Mouse (Mus musculus): ENCODE measurements around the gene Dusp22. TPM values are rescaled to one million over a fixed set of nuclear protein-coding genes. Genes with fewer than 3 reads are reported as not detected.

The Dusp22 gene
- polyA plus RNA-seq, 1 experiment from 2014 or later = 27.1 TPM

- WGBS = 70% methylated on average over 3 of the region's 3 CpGs
- no peak overlapping the region for H3K9ac ChIP-seq (ENCODE audit: low read depth, low read length)
- no peak overlapping the region for H3K4me2 ChIP-seq (ENCODE audit: low read length)
- no peak overlapping the region for H3K4me3 ChIP-seq (ENCODE audit: low read depth, low read length)
- H3K36me3 ChIP-seq (ENCODE audit: control insufficient read depth, insufficient read depth, low read length) = no peaks in the 10 kb centered on the region
- no peak for ATAC-seq
- no peaks in the 10 kb centered on the region for H3K9me3 ChIP-seq (replicated peaks; ENCODE audit: control insufficient read depth, low read length, poor library complexity, severe bottlenecking)
- peaks cover 3% of the 10 kb centered on the region; the same call in 1 of the 2 replicates for H3K4me1 ChIP-seq (ENCODE audit: control insufficient read depth, insufficient read depth, low read length)
- H3K27ac ChIP-seq (ENCODE audit: low read length) = no peak overlapping the region
- H3K27me3 ChIP-seq (ENCODE audit: control insufficient read depth, insufficient read depth, low read depth, low read length) = peaks cover 16% of the 10 kb centered on the region
Observed at GRCm38 (mm10) chr13:30755577-30755976, 95.8 kb downstream of the Dusp22 start.

GRCm38 (mm10) chr13:30755998-30756639, 96.3 kb downstream of the Dusp22 start:
- no peaks in the 10 kb centered on the region for H3K36me3 ChIP-seq (ENCODE audit: control insufficient read depth, insufficient read depth, low read length)
- no peak overlapping the region for H3K4me2 ChIP-seq (ENCODE audit: low read length)
- H3K9ac ChIP-seq (ENCODE audit: low read depth, low read length) = no peak overlapping the region
- H3K9me3 ChIP-seq (replicated peaks; ENCODE audit: control insufficient read depth, low read length, poor library complexity, severe bottlenecking) = no peaks in the 10 kb centered on the region
- peaks cover 11% of the 10 kb centered on the region for H3K27me3 ChIP-seq (ENCODE audit: control insufficient read depth, insufficient read depth, low read depth, low read length)
- H3K4me3 ChIP-seq (ENCODE audit: low read depth, low read length) = no peak overlapping the region
- no peak for ATAC-seq
- no peaks in the 10 kb centered on the region for H3K4me1 ChIP-seq (ENCODE audit: control insufficient read depth, insufficient read depth, low read length)
- WGBS = 73% methylated on average over 9 of the region's 9 CpGs
- no peak overlapping the region for H3K27ac ChIP-seq (ENCODE audit: low read length)

- WGBS = 86% methylated on average over 14 of the region's 14 CpGs
- Histone ChIP-seq H3K9ac (ENCODE audit: low read depth, low read length) (no peak overlapping the region), H3K4me3 (ENCODE audit: low read depth, low read length) (no peak overlapping the region), H3K27me3 (ENCODE audit: control insufficient read depth, insufficient read depth, low read depth, low read length) (no peaks in the 10 kb centered on the region), H3K4me2 (ENCODE audit: low read length) (no peak overlapping the region), H3K27ac (ENCODE audit: low read length) (no peak overlapping the region), H3K4me1 (ENCODE audit: control insufficient read depth, insufficient read depth, low read length) (no peaks in the 10 kb centered on the region), H3K9me3 (replicated peaks; ENCODE audit: control insufficient read depth, low read length, poor library complexity, severe bottlenecking) (no peaks in the 10 kb centered on the region), H3K36me3 (ENCODE audit: control insufficient read depth, insufficient read depth, low read length) (no peaks in the 10 kb centered on the region)
- ATAC-seq = no peak
Observed at GRCm38 (mm10) chr13:30757264-30757900, 97.6 kb downstream of the Dusp22 start.

- WGBS = 79% methylated on average over 11 of the region's 11 CpGs
- Histone ChIP-seq H3K9ac (ENCODE audit: low read depth, low read length) (no peak overlapping the region), H3K27me3 (ENCODE audit: control insufficient read depth, insufficient read depth, low read depth, low read length) (no peaks in the 10 kb centered on the region), H3K4me2 (ENCODE audit: low read length) (no peak overlapping the region), H3K36me3 (ENCODE audit: control insufficient read depth, insufficient read depth, low read length) (no peaks in the 10 kb centered on the region), H3K27ac (ENCODE audit: low read length) (no peak overlapping the region), H3K4me1 (ENCODE audit: control insufficient read depth, insufficient read depth, low read length) (no peaks in the 10 kb centered on the region), H3K9me3 (replicated peaks; ENCODE audit: control insufficient read depth, low read length, poor library complexity, severe bottlenecking) (no peaks in the 10 kb centered on the region), H3K4me3 (ENCODE audit: low read depth, low read length) (no peak overlapping the region)
- ATAC-seq = no peak
Observed at GRCm38 (mm10) chr13:30758789-30759381, 99.1 kb downstream of the Dusp22 start.

GRCm38 (mm10) chr13:30760374-30761090, 100.7 kb downstream of the Dusp22 start:
- Histone ChIP-seq H3K36me3 (ENCODE audit: control insufficient read depth, insufficient read depth, low read length) (no peaks in the 10 kb centered on the region), H3K4me2 (ENCODE audit: low read length) (no peak overlapping the region), H3K4me1 (ENCODE audit: control insufficient read depth, insufficient read depth, low read length) (no peaks in the 10 kb centered on the region), H3K27me3 (ENCODE audit: control insufficient read depth, insufficient read depth, low read depth, low read length) (no peaks in the 10 kb centered on the region), H3K9ac (ENCODE audit: low read depth, low read length) (no peak overlapping the region), H3K27ac (ENCODE audit: low read length) (no peak overlapping the region), H3K4me3 (ENCODE audit: low read depth, low read length) (no peak overlapping the region), H3K9me3 (replicated peaks; ENCODE audit: control insufficient read depth, low read length, poor library complexity, severe bottlenecking) (no peaks in the 10 kb centered on the region)
- no peak for ATAC-seq
- WGBS = 80% methylated on average over 3 of the region's 3 CpGs

Other genes starting within 250 kb of the Dusp22 start
- gene Uqcrfs1, start 114.6 kb upstream of the Dusp22 start, polyA plus RNA-seq (2015; fragmentation: Nextera tagmentation; extraction: Ambion mirVana) = 270 and 283 TPM in 2 replicates
- gene Irf4, start 89.2 kb downstream of the Dusp22 start, polyA plus RNA-seq (2015; fragmentation: Nextera tagmentation; extraction: Ambion mirVana) = 0.07 and 0.10 TPM in 2 replicates